In the genomic region with DNA sequence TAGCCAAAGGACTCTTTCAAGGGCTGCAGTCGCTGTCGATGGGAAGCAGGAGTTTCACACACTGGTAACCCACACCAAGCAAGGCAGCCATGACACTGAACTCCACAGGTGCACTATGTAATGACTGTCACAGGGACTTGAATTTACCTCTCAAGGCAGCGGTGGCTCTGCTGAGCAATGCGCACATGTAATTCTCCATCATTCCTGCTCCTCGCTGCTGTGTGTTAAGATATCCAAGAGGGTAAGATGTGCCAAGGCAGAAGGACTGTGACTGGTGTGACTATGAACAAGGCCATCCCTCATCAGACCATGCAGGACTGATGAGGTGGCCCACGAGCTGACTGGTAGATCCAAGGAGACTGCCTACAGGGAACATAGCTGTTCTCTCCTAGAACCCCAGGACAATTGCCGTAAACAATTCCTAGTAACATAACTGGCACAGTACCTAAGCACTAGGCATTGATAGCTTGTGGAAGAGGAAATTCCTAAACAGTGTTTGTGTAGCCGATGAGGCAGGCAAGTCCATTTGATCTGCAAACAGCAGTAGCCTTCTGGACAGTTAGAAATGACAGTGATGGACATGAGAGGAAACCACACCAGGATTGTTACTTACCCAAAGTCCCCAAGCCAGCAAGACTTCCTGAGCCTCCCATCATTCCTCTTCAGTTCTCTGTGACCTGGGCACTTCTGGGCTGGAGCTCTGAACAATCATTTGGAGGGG, we compare ENCODE assay signal across 13 mouse cellular contexts.
"Had no signal": no experiment of that assay in that cellular context is flagged by ENCODE, and none has a peak within 500 bp of the region (broad histone marks: within the 10 kb centered on the region; RNA-seq: fewer than 3 reads in every experiment).

No protein-coding gene starts in this region.

- H3K9me3 ChIP-seq: intestine, embryonic 15.5 days; kidney, embryonic 15.5 days; limb, embryonic 13.5 days; midbrain, embryonic 10.5 days; neural tube, embryonic 15.5 days had no signal

- DNase-seq: kidney, adult 2 months; left cerebral cortex, postnatal 4 days; lung, embryonic 14.5 days; midbrain, embryonic 14.5 days; right cerebral cortex, adult 18-20 months; right cerebral cortex, postnatal 25 days had no signal

- ATAC-seq: intestine, embryonic 15.5 days had no signal

- H3K27ac ChIP-seq: intestine, embryonic 15.5 days; kidney, embryonic 15.5 days; limb, embryonic 13.5 days; liver, embryonic 14.5 days; midbrain, embryonic 10.5 days; neural tube, embryonic 15.5 days had no signal

- H3K27me3 ChIP-seq: intestine, embryonic 15.5 days; kidney, embryonic 15.5 days; limb, embryonic 13.5 days; neural tube, embryonic 15.5 days had no signal

- H3K9ac ChIP-seq: intestine, embryonic 15.5 days; kidney, embryonic 15.5 days; limb, embryonic 13.5 days; liver, embryonic 14.5 days; lung, embryonic 14.5 days; neural tube, embryonic 15.5 days had no signal

- H3K36me3 ChIP-seq: intestine, embryonic 15.5 days; limb, embryonic 13.5 days; midbrain, embryonic 10.5 days; neural tube, embryonic 15.5 days had no signal

- H3K4me1 ChIP-seq: intestine, embryonic 15.5 days; kidney, embryonic 15.5 days; midbrain, embryonic 10.5 days had no signal

- H3K4me3 ChIP-seq: intestine, embryonic 15.5 days; kidney, embryonic 15.5 days; limb, embryonic 13.5 days; midbrain, embryonic 10.5 days; myocyte; neural tube, embryonic 15.5 days had no signal

- H3K4me2 ChIP-seq: intestine, embryonic 15.5 days; kidney, embryonic 15.5 days; limb, embryonic 13.5 days; lung, embryonic 14.5 days; neural tube, embryonic 15.5 days had no signal
